Mouse (Mus musculus) liver (tissue): ENCODE results near the gene Trip4.
"Not testable (repeated sequence)": the region's sequence is repeated elsewhere in the genome, so short reads cannot be mapped to it uniquely, and the experiment has no call there.

Source experiments
- DNase-seq: peaks from one replicate; pipeline ENCODE4 v3.0.0-alpha.2; 2020; ENCODE audit warnings: mixed read lengths

Gene Trip4

GRCm38 (mm10) chr9:65791846-65792245 lies 116.7 kb downstream of the Trip4 start:
- DNase-seq = no peak

DNA sequence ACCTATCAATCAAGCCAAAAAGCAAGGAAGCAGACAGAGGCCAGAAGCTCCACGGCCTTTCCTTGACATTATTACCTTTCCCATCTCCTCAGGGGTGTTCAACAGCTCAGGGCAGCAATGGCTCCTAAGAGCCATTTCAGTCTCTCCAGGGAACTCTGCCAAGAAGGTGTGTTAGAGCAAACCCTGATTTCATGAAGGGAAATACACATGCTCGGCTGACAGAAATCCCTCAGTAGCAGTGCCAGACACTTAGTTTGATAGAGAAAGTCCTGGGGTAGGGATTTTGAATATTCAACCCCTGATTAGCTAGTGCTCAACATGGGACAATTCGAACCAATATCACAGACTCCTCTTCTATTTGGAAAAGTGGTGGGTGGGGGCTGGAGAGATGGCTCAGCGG lies 117.5 kb downstream of the Trip4 start:
- no peak for DNase-seq

GRCm38 (mm10) chr9:65789788-65790187 lies 118.8 kb downstream of the Trip4 start:
- no peak for DNase-seq

GRCm38 (mm10) chr9:65788556-65788955 lies 120.0 kb downstream of the Trip4 start:
- DNase-seq = no peak

DNA sequence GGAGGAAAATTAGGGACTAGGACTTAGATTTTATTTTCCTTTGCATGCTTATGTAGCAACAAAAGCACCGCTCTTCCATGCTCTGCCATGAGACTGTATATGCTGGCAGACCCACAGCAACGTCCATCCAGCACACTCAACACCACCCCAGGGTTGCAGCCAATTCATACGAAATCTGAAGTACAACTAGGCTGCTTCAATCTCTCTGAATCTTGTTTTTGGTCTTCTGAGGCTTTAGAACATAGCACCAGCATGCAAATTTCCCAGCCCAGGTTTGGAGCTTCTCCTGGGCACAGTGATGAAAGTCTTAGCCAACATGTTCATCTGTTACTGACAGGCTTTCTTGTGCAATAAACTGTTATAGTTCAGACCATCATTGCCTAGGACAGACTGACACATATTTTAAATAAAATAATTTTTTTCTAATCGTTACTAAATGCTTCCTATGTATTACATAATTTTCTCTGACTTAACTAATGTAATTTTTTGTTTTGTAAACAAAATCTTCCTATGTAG lies 120.7 kb downstream of the Trip4 start:
- DNase-seq = no peak

- DNase-seq = peak; percentile 57
Observed at GRCm38 (mm10) chr9:65786885-65787787, 121.5 kb downstream of the Trip4 start.

DNA sequence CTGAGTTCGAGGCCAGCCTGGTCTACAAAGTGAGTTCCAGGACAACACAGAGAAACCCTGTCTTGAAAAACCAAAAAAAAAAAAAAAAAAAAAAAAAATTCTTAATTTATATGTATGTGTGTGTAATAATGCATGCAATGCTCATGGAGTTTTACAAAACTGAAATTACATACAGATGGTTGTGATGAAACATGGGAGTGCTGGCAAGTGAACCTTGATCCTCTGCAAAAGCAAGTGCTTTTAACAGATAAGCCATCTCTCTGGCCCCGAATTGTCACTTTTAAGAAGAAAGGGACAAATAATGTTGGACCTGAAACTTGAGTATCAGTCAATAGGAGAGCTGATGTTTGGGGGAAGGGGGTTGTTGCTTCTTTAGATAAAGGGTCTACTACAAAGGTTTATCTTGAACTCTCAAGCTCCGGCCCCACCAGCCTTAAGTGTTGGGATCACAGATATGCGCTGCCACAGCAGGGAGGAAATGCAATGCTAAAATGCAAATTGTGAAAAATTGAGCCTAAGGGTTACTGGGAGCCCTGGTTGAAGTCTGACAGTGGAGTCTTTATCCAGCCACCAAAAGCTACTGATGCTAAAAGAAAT lies 122.7 kb downstream of the Trip4 start:
- peak; percentile 73 for DNase-seq

DNA sequence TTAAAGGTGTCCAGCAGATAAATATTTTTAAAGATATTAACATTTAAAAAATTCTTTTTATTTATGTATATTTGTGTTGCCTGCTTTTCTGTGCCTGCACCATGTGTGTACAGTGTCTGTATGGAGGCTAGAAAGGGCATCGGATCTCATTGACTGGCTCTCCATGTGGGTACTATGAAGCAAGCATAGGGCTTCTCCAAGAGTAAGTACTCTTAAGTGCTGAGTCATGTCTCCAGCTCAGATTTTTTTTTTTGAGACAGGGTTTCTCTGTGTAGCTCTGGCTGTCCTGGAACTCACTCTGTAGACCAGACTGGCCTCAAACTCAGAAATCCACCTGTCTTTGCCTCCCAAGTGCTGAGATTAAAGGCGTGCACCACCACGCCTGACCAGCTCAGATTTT lies 129.0 kb downstream of the Trip4 start:
- not testable (repeated sequence) for DNase-seq
